Mouse (Mus musculus) forebrain, embryonic 10.5 days (tissue): Measurements from ENCODE around the gene Git1. TPM values are rescaled to one million over a fixed set of nuclear protein-coding genes. Genes with fewer than 3 reads are reported as not detected.

Source experiments
- DNase-seq: peaks from one replicate; pipeline ENCODE4 v3.0.0-alpha.2; 2017; ENCODE audit warnings: low spot score; ENCODE audit errors: extremely low spot score
- H3K27ac ChIP-seq: fragments of 300-500 bp; sonication (generic); 2 replicates; pipeline ENCODE4 v1.5.1; 2016; ENCODE audit warnings: mild to moderate bottlenecking
- H3K27me3 ChIP-seq: fragments of 300-500 bp; sonication (generic); 2 replicates; pipeline ENCODE4 v1.6.1; 2016; ENCODE audit warnings: mild to moderate bottlenecking; ENCODE audit not compliant: poor library complexity, severe bottlenecking
- H3K36me3 ChIP-seq: fragments of 300-500 bp; sonication (generic); replicated peaks from 2 replicates; pipeline ENCODE4 v1.6.1; 2016; ENCODE audit warnings: mild to moderate bottlenecking, moderate library complexity
- H3K4me1 ChIP-seq: fragments of 300-500 bp; sonication (generic); 2 replicates; pipeline ENCODE4 v1.6.1; 2016
- H3K4me3 ChIP-seq: fragments of 300-500 bp; sonication (generic); 2 replicates; pipeline ENCODE4 v1.5.1; 2016; ENCODE audit warnings: mild to moderate bottlenecking, moderate library complexity
- H3K9me3 ChIP-seq: fragments of 300-500 bp; sonication (generic); 2 replicates; pipeline ENCODE4 v1.6.1; 2016; ENCODE audit warnings: mild to moderate bottlenecking, moderate library complexity
- WGBS: fragments of 180-500 bp; shearing (Covaris S2); methylation state at CpG from one replicate; pipeline ENCODE4 v1.1.7; 2016; 5-methylcytosine and 5-hydroxymethylcytosine counted together
- polyA plus RNA-seq: library from polyadenylated mRNA; unstranded; fragments of >200 nt; fragmentation: Nextera tagmentation; extraction: Ambion mirVana; gene quantifications from 2 replicates; pipeline ENCODE4 v1.2.1, GENCODE M21; 2016

Gene Git1
- polyA plus RNA-seq, 1 experiment from 2014 or later: 12.8 TPM

DNA sequence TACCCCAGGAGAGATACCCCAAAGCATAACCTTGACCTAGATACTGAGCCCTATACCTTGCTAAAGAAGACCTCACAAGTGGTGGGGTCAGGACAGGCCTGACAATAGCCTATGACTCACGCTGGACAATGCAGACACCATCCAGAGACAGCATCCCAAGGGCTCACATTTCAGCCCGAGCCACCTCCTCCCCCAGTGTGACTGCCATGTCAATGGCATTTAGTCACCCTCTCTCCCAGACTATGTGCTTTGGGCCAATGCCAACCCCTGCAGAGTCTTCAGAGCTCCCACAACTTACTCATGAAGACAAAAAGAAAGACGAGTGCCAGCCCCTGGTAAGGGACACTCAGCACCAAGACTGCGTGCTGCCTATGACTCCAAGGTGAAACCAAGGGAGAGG lies 28.7 kb upstream of the Git1 start:
- Histone ChIP-seq H3K36me3 (no peaks in the 10 kb centered on the region), H3K4me3 (no peak overlapping the region), H3K9me3 (no peaks in the 10 kb centered on the region), H3K4me1 (peaks cover 42% of the 10 kb centered on the region), H3K27me3 (peaks cover 96% of the 10 kb centered on the region), H3K27ac (no peak overlapping the region)
- WGBS: 70% methylated on average over 4 of the region's 4 CpGs
- no peak for DNase-seq

DNA sequence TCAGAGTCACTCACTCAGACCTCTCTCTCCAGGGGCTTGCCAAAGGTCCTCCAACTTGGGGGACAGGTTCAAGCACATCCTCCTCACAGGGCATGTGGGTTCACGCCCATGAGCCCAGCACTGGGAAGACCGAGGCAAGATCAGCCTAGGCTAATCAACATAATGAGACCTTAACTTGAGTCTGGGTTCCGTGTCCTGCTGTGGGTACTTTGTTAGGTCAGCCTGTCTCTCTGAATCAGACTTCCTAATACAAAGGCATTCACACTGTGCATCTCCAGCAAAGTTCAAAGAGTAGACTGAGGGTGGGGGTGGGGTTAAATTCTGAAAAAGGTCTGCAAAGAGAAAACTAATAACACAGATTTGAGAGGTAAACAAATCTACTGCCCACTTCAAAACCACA lies 28.3 kb upstream of the Git1 start:
- DNase-seq: no peak
- H3K4me1 ChIP-seq: peaks cover 42% of the 10 kb centered on the region
- H3K36me3 ChIP-seq: peaks cover 3% of the 10 kb centered on the region; the same call in 1 of the 2 replicates
- H3K9me3 ChIP-seq: no peaks in the 10 kb centered on the region
- 42% methylated on average over 3 of the region's 3 CpGs for WGBS
- H3K4me3 ChIP-seq: no peak overlapping the region
- H3K27ac ChIP-seq: no peak overlapping the region
- H3K27me3 ChIP-seq: peaks cover 95% of the 10 kb centered on the region

DNA sequence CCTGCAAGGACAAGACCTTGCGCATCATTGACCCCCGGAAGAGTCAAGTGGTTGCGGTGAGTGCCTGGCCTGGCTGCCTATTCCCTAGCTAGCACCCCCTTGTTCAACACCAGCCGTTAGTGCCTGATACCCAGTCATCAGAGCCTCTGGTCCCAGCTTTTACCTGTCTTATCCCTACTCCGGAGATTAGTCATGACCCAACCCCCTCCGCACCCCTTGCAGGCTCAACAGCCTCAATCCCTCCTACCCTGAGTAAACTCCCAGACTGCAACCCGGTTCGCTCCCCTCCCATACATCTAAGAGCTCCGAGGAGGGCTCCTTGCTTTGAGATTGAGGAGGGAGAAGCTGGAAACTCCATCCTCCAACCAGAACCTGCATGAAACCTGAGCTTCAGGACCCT lies 26.8 kb upstream of the Git1 start:
- Histone ChIP-seq H3K27me3 (peaks cover 81% of the 10 kb centered on the region), H3K4me3 (peak overlapping the region; percentile 34), H3K27ac (0 out of 2 replicates have a peak overlapping the region, but pooled peaks have one; percentile 12), H3K9me3 (no peaks in the 10 kb centered on the region), H3K4me1 (peaks cover 42% of the 10 kb centered on the region), H3K36me3 (peaks cover 17% of the 10 kb centered on the region)
- DNase-seq: no peak
- WGBS: 37% methylated on average over 9 of the region's 9 CpGs

DNA sequence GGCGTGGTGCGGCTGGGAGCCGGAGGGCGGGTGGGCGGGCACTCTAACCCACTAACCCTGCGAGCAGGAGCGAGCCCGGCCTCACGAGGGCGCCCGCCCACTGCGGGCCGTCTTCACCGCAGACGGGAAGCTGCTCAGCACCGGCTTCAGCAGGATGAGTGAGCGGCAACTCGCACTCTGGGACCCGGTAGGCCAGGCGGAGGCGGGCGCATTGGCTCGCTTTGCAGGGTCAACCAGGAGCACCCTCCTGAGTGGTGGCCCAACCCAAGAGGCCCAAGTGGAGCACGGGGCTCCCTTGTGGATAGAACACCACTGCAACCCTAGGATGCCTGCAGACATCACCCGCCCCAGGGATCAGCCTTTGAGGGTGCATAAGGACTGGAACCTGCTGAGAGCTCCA lies 26.2 kb upstream of the Git1 start:
- peak overlapping the region; percentile 34 for H3K4me3 ChIP-seq
- H3K4me1 ChIP-seq: peaks cover 37% of the 10 kb centered on the region
- H3K9me3 ChIP-seq: no peaks in the 10 kb centered on the region
- DNase-seq: peak; percentile 55
- H3K36me3 ChIP-seq: peaks cover 23% of the 10 kb centered on the region
- 0 out of 2 replicates have a peak overlapping the region, but pooled peaks have one; percentile 12 for H3K27ac ChIP-seq
- WGBS: 4% methylated on average over 25 of the region's 25 CpGs
- peaks cover 75% of the 10 kb centered on the region for H3K27me3 ChIP-seq

DNA sequence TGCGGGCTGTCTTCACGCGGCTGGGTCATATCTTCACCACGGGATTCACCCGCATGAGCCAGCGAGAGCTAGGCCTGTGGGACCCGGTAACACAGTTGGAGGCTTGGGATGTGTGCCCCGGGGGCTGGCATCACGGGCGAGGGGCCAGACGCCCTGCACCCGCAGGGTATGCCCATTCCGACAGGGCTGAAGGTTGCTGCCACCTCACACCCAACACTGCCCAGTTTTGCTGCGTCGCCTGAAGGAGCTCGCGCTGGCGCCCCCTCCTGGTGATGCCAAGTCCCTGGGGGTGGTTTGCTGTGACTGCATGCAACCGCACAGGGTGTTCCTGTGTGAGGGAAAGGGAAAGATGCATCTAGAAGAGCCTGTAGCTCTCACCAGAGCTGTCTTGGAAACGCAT lies 25.6 kb upstream of the Git1 start:
- H3K4me1 ChIP-seq: peaks cover 31% of the 10 kb centered on the region
- H3K27ac ChIP-seq: 0 out of 2 replicates have a peak overlapping the region, but pooled peaks have one; percentile 12
- peak; percentile 63 for DNase-seq
- peaks cover 69% of the 10 kb centered on the region for H3K27me3 ChIP-seq
- peak overlapping the region; percentile 34; the same call in 1 of the 2 replicates for H3K4me3 ChIP-seq
- WGBS: 13% methylated on average over 20 of the region's 20 CpGs
- H3K9me3 ChIP-seq: no peaks in the 10 kb centered on the region
- peaks cover 30% of the 10 kb centered on the region for H3K36me3 ChIP-seq

DNA sequence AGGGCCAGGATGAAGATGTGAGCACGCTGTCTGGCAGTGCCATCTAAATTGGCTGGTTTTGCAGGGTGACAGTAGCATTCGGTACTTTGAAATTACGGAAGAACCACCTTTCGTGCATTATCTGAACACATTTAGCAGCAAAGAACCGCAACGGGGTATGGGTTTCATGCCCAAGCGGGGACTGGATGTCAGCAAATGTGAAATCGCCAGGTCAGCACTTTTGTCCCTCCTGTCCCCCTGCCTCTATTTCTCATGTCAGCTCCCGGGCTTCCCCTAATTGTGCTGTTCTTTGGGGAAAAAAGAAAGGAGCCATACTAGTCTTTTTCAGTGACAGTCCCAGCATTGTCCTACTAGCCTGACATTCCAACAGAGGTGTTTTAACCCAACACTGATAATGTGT lies 25.0 kb upstream of the Git1 start:
- no peak for DNase-seq
- Histone ChIP-seq H3K9me3 (no peaks in the 10 kb centered on the region), H3K27ac (no peak overlapping the region), H3K4me3 (no peak overlapping the region), H3K27me3 (peaks cover 62% of the 10 kb centered on the region), H3K4me1 (peaks cover 27% of the 10 kb centered on the region), H3K36me3 (peaks cover 36% of the 10 kb centered on the region)
- 87% methylated on average over 9 of the region's 9 CpGs for WGBS

DNA sequence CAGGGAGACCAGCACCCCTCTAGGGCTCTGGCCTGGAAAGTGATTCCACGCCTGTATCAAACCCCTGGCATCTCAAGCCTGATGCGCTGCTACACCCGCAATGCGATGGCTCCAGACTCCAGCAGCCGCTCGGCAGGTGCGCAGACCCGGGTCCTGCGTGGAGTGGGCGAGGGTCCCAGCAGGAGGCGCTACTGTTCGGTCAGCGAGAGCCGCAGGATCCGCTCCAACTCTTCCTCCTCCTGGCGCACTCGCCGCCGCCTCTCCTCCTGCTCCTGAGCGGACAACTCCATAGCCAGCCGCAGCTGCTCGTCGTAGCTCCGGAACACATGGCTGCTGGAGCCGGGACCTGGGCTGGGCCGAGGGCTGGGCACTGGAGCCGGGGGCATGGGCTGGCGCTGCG lies 22.0 kb upstream of the Git1 start:
- 75% methylated on average over 29 of the region's 29 CpGs for WGBS
- Histone ChIP-seq H3K36me3 (peaks cover 61% of the 10 kb centered on the region), H3K27ac (no peak overlapping the region)

DNA sequence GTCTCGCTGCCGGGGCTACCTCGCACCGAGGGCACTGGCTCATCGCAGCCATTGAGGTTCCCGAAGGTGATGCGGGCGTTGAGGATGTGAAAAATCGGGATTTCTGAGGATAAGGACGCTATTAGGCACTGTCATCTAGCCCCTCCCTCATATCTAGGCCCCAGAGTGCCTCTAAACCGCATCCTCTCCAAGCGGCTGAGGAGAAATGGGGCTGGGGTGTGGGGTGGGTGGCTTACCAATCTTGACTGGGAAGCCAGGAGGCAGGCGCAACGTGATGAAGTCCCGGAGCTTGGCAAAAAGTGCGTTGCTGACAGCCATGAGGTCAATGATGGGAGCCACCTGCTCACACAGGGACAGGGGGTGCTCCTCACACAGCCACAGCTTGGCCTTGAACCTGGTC lies 20.6 kb upstream of the Git1 start:
- 94% methylated on average over 16 of the region's 16 CpGs for WGBS
- H3K4me1 ChIP-seq: peaks cover 5% of the 10 kb centered on the region

More for the DNA sequence above, 22.0 kb upstream of the Git1 start:
- Histone ChIP-seq H3K4me3 (no peak overlapping the region), H3K27me3 (peaks cover 32% of the 10 kb centered on the region), H3K9me3 (no peaks in the 10 kb centered on the region), H3K4me1 (peaks cover 19% of the 10 kb centered on the region)
- DNase-seq: no peak

DNA sequence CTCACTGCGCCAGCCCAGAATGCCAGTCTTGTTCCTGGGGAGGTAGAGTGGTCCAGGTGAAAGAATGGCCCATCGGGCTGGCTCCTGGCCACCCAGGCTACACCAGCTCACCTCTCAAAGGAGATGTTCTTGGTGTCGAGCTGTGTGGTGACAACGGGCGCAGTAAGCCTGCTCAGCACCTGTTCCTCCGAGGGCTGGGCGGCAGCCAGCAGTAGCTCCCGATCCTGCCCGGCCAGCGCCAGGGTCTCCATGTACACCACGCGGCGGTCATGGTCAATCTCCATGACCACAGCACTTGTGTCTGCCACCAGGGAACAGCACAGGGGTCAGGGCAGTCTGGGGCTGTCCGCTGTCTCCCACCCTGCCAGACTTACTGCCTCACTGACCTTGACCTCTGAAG lies 17.1 kb upstream of the Git1 start:
- no peak for DNase-seq
- Histone ChIP-seq H3K4me3 (no peak overlapping the region), H3K36me3 (peaks cover 60% of the 10 kb centered on the region), H3K27me3 (no peaks in the 10 kb centered on the region), H3K27ac (no peak overlapping the region), H3K9me3 (no peaks in the 10 kb centered on the region), H3K4me1 (no peaks in the 10 kb centered on the region)
- WGBS: 94% methylated on average over 14 of the region's 14 CpGs

More for the DNA sequence above, 20.6 kb upstream of the Git1 start:
- H3K36me3 ChIP-seq: peaks cover 74% of the 10 kb centered on the region
- H3K9me3 ChIP-seq: no peaks in the 10 kb centered on the region
- no peak overlapping the region for H3K4me3 ChIP-seq
- H3K27ac ChIP-seq: no peak overlapping the region
- H3K27me3 ChIP-seq: peaks cover 19% of the 10 kb centered on the region
- no peak for DNase-seq

DNA sequence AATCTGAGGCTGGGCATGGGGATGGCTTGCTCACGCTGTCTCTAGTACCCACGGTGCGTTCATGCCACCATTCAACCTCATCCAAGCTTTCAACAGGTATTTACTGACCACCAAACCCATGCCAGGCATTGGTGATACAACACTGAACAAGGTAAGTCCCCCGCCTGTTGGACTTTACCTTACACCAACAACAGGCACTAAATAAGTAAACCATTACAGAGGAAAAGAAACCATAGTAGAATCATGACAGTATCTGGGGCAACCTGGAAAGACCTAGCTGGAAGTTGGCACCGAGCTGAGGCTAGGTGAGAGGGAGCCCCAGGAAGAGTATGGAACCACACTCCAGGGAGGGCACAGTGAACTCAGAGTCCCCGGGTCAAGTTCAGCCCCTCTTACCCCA lies 16.5 kb upstream of the Git1 start:
- Histone ChIP-seq H3K9me3 (no peaks in the 10 kb centered on the region), H3K4me1 (peaks cover 2% of the 10 kb centered on the region; the same call in 1 of the 2 replicates), H3K4me3 (no peak overlapping the region), H3K27me3 (no peaks in the 10 kb centered on the region), H3K36me3 (peaks cover 59% of the 10 kb centered on the region), H3K27ac (no peak overlapping the region)
- 95% methylated on average over 6 of the region's 6 CpGs for WGBS
- no peak for DNase-seq

DNA sequence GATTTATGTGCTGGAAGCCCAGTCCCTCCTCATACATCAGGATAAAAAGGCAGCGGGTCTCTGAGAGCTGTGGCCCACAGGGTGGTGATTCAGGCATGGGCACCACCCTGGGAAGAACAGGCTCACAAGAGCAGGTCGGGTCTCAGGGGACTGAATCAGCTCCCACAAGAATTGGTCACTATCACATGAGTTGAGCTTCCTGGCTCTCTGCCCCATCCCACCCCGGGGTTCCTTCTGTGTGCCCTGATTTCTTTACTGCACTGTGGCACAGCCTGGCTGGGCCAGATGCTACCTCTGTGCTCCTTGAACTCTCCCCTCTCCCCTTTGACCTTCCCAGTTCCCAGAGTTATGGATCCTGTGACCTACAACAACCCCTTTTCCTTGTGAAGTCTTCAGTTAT lies 10.3 kb upstream of the Git1 start:
- H3K36me3 ChIP-seq: peaks cover 11% of the 10 kb centered on the region; the same call in 1 of the 2 replicates
- H3K27me3 ChIP-seq: no peaks in the 10 kb centered on the region
- H3K4me3 ChIP-seq: no peak overlapping the region
- peaks cover 47% of the 10 kb centered on the region for H3K4me1 ChIP-seq
- H3K9me3 ChIP-seq: no peaks in the 10 kb centered on the region
- no peak overlapping the region for H3K27ac ChIP-seq
- WGBS: 81% methylated on average over 3 of the region's 3 CpGs
- no peak for DNase-seq

DNA sequence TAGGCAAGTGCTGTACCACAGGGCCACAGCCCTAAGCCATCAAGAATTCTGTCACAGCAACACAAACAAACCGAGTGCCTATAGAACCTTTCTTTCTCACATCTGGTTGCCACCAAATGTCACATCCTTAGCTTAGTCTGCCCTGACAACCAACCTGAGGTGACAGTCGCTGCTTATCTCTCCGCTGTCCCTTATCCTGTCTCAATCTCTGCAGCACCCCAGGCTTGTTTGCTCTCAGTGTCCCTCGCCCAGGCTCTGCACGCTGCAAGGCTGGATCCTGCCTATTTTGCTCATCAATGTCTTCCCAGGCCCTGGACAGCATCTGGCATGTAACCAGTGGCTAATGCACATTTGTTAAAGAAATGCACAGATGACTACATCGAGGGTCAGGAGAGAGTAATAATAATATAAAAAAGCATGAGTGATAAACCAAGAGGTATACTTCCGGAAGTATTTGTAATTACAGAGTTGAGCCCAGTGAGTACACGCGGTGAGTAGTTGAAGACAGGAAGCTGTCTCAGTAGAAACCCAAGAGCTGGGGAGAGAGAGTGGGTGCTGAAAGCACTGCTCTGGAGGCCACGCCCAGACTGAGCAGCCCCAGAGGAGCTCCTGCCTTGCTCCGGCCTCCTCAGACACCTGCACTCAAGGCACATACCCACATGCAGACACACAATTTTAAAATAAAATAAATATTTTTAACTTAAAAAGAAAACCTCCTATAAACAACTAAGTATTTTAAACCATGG lies 9.7 kb upstream of the Git1 start:
- H3K36me3 ChIP-seq: peaks cover 11% of the 10 kb centered on the region; the same call in 1 of the 2 replicates
- no peak for DNase-seq
- 85% methylated on average over 11 of the region's 11 CpGs for WGBS
- no peaks in the 10 kb centered on the region for H3K9me3 ChIP-seq
- H3K27me3 ChIP-seq: no peaks in the 10 kb centered on the region
- no peak overlapping the region for H3K4me3 ChIP-seq
- peaks cover 54% of the 10 kb centered on the region for H3K4me1 ChIP-seq
- H3K27ac ChIP-seq: no peak overlapping the region

DNA sequence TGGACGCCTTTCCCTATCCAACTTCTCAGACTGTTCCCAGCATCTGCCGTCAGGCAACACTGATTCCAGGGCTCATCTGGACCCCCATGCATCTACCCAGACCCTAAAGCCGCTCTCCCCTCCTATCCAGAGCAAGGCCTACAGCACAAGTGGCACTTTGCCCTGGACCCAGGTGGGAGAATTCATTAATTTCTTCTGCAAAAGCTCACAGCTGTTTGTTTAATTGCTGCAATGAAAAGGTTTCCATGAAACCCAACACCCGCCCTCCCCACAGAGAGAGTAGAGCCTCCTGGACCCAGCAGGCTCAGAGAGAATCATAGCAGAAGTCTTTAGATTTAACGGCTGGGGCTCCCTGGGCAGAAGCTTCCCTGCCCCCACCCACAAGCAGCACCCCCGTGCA lies 8.1 kb upstream of the Git1 start:
- H3K4me1 ChIP-seq: peaks cover 66% of the 10 kb centered on the region
- peaks cover 11% of the 10 kb centered on the region; the same call in 1 of the 2 replicates for H3K36me3 ChIP-seq
- H3K9me3 ChIP-seq: no peaks in the 10 kb centered on the region
- WGBS: 54% methylated on average over 6 of the region's 6 CpGs
- H3K27ac ChIP-seq: peak overlapping the region; percentile 69; the same call in 1 of the 2 replicates
- H3K4me3 ChIP-seq: 0 out of 2 replicates have a peak overlapping the region, but pooled peaks have one; percentile 6
- no peaks in the 10 kb centered on the region for H3K27me3 ChIP-seq
- DNase-seq: no peak
